Mouse (Mus musculus) spleen, postnatal 10 days (tissue): ENCODE measurements at regions not wholly inside any gene's neighbourhood (a gene's known extent, or its start where the extent isn't known, plus 50 kb on each side); places are given as distances from the start of the nearest gene placed in this dataset.

Source experiments
- DNase-seq, 2 experiments: peaks; one replicate each; pipeline ENCODE4 v3.0.0; 2021 to 2022; ENCODE audit warnings: low spot score in 2 of 2

DNA sequence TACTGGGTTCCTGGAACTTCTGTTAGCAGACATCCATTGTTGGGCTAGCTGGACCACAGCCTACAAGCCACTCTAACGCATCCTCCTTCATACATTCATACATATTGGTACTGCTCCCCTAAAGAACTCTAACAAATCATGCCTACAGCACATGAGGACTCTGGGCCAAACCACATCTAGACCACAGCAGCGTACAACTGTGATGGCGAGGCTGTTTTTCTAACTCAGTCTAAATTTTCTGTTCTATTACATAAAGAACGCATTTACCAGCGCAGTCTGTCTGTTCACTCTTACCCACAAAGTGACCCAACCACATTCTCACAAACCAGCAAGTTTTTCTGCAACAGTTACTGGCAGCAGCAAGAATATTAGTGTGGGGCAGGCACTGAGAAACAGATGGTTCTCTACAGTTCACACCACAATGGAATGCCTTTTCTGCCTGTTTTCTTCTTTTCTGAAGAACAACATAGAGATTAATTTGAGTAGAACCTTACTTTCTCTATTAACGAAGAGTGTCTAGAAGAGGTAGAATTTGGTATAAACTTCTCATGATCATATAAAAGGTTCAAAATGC lies 648.2 kb upstream of the Cdh11 start:
- no peak for DNase-seq

DNA sequence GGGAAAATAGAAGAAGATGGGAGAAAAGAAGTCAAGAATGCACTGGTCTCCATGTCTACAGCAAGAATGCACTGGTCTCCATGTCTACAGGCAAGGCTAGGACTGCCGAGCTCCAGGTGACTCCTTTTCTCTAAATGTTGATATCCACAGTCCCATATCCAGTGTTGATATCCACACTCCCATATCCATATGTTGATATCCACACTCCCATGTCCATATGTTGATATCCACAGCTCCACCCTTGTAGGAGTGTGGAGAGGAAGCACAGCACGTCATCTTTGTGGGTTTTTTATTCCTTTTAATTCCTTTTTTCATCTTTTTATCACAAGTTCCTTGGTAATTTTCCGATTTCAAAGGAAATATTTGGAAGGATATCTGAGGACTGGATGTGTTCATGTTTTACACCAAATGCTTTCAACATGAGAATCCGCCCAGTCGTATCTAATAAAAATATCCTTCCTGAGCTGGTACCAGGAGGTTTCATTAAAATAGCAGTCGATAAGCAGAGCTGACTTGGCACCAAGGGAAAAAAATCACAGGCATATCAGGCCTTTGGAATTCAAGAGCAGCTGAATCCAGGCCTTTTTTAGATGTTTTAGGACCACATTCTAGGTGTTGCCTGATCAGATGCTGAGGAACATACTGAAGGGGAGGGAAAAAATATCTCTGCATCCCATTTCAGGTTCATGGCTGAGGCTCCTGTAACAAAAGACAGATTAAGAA lies 653.7 kb upstream of the Cdh11 start:
- no peak for DNase-seq

DNA sequence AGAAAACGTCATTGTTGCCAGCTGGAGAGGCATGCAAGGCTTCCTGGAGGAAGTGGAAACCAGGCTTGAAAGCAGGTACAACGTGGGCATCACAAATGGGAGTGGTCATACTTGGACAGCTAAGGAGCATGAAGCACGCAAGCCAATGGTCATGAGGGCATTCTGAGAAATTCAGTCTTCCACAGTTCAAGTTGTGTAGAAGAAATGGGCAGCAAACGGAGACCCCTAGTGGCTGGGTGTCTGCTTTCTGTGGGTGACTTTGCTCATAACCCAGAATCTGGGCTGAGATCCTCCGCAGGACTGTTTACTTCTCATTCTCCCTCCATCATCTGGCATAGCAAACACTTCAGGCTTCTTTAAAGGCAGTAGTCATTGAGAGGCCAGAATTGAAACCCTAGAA lies 655.7 kb upstream of the Cdh11 start:
- no peak for DNase-seq

GRCm38 (mm10) chr8:103442420-103443125 lies 657.1 kb upstream of the Cdh11 start:
- DNase-seq: no peak

- DNase-seq: no peak
Measured at GRCm38 (mm10) chr8:103444577-103444976, 656.8 kb upstream of the Cdh5 start.

DNA sequence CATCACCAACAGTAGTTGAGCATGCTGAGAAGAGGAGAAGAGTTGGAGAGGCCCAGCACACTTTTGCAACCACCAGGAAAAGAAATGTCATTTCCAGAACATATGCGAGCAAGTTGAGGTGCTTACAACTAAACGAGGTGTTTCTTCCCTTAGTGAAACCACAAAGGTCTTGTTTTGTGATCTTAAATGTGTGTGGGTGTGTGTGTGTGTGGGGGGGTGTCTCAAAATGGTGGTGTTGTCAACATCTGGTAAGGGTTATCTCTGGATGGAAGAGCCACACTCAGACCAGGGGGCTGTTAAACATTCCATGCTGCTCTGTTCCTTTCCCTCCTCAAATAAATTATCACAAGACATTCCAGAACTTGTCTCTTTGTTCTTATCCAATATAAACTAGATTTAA lies 656.0 kb upstream of the Cdh5 start:
- no peak for DNase-seq

- no peak for DNase-seq
Measured at GRCm38 (mm10) chr8:103447916-103448315, 653.5 kb upstream of the Cdh5 start.

DNA sequence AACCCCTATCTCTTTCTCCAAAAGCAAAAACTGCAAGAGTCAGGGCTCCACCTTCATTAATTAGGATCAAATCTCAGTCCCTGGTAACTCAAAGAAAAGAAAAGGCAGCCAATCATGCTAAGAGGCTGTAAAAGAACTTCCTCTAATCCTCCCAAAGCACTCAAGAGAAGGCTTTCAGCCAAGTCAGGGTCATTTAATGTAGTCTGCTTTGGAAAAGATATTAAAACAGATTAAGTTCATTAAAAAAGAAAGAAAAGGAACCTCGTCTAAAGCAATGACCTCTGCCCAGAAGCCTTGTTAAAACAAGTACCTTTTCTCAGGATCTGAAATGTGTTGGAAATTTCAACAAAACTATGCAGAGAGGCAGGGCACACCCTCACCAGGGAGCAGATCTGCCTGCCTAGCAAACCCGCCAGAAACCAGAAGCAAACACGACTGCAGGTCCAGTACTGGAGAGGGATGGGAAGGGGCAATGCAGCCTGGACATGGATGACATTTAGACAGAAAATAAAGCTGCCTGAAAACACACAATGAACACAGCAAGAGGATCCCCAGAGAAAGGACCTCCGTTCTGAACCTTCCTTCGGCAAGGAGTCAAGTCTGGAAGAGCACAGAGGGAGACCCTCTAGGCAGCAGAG lies 649.9 kb upstream of the Cdh5 start:
- no peak for DNase-seq

- DNase-seq: no peak
Measured at GRCm38 (mm10) chr8:103457176-103457575, 644.2 kb upstream of the Cdh5 start.

- no peak for DNase-seq
Measured at GRCm38 (mm10) chr8:103463557-103463956, 637.9 kb upstream of the Cdh5 start.

GRCm38 (mm10) chr8:103464777-103465353 lies 636.6 kb upstream of the Cdh5 start:
- no peak for DNase-seq

DNA sequence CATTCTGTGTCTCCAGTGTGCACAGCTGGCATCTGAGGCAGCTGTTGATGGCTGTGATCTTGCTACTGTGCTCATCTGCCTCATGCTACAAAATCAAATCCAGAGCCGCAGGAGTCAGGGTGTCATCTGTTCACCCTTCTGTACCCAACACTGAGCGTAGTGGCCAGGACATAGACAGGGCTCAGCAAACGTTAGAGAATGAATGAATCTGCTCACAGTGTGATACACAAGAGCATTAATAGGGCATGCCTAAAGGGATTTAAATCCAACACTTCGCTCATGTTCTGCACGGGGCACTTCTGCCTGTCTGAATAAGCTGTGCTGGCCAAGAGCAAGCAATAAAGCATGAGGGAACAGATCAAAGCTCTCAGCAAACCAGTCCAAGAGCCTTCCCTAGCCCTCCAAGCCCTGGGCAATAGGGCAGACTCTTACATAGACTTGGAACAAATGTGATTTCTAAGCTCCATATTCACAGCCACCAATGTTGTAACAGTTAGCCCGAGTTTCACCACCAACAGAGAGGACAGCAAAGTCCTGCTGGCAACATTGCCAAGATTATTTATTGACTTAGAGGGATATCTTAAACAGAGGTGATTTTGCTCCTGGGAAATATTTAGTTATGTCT lies 633.8 kb upstream of the Cdh5 start:
- no peak for DNase-seq

DNA sequence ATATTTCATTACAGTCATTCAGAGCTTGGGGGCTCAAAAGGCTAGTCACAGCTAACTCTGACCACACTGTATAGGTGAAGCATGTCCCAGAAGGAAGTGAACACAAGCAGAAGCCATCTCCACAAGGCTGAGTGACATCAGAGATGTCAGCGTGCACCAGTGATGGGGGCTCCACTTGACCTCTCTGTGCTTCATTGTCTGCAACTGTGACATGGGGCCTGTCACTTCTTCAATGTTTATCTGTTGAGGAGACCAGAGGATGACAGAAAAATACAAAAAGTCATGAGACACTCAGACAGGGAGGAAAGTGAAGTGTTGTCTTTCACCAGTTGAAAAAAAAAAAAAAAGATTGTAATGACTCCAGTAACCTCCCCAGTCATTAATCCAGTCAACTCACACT lies 632.4 kb upstream of the Cdh5 start:
- no peak for DNase-seq

GRCm38 (mm10) chr8:103470316-103470715 lies 631.1 kb upstream of the Cdh5 start:
- DNase-seq: no peak

- DNase-seq: no peak
Measured at GRCm38 (mm10) chr8:103475816-103476797, 625.3 kb upstream of the Cdh5 start.

- no peak for DNase-seq
Measured at GRCm38 (mm10) chr8:103482033-103482720, 619.2 kb upstream of the Cdh5 start.

GRCm38 (mm10) chr8:103485441-103485840 lies 616.0 kb upstream of the Cdh5 start:
- DNase-seq: no peak

DNA sequence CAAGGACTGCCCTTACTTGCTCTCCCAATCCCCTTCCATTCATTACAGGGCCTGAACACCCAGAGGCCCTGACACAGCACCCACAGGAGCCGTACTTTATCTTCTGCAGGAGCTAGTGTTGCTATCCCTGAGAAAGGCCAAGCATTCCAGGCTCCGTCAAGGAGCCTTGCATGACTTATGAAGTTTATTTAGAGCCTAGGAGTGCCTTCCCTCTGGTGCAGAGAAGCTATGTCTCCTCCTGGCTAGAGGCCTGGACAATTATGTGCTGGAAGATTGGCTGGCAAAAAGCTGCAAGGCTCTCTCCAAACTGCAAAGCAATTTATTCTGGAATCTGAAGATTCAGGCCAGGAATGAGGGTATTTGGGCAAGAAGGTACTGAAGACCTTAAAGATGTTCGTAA lies 612.0 kb upstream of the Cdh5 start:
- DNase-seq: no peak

DNA sequence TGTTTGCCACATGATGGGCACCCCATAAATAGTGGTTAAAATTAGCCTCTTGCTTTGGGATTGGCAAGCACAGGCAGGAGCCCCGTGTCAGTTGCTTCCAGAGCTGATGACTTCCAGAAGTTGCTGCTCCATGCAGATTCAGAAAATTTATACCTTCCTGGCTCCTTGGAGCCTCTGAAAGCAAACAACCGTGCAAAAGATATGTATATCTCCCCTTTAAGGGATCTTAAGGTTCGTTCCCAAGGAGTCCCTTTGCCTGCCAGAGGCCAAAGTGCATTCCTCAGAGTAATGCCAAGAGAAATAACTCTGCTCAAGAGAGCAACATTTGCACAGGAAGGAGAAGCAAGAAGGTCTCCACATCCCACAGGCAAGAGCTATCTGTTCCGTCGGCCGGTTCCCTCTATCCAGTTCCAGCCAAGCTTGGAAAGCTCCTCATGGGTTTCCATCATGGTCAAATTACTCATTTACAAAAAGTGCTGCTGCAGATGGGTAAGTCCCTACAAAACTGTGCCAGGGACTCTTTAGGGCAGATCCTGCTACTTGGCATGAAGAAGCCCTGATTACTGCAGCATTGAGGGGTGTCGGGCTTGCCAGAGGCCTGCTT lies 608.4 kb upstream of the Cdh5 start:
- no peak for DNase-seq
